Mouse (Mus musculus): ENCODE data around the gene Csnk2b.

- no peak for TF ChIP-seq CTCF (IDR thresholded peaks at IDR 0.05)
- TF ChIP-seq EP300 (IDR thresholded peaks at IDR 0.05), result no peak
Measured at GRCm38 (mm10) chr17:35159638-35160037, 37.8 kb upstream of the Csnk2b start.
